Mouse (Mus musculus) right cerebral cortex, postnatal 4 days (tissue): Measurements from ENCODE around the gene Rfc4.
"Not testable (repeated sequence)": the region's sequence is repeated elsewhere in the genome, so short reads cannot be mapped to it uniquely, and the experiment has no call there.

Source experiments
- DNase-seq: peaks from one replicate; pipeline ENCODE4 v3.0.0-alpha.2; 2022

Rfc4 gene

GRCm38 (mm10) chr16:23100099-23100575 is 27.4 kb downstream of the Rfc4 start:
- DNase-seq: no peak

- no peak for DNase-seq
These were observed 27.9 kb downstream of the Rfc4 start for GRCm38 (mm10) chr16:23099632-23100031.

GRCm38 (mm10) chr16:23098105-23098452 is 29.5 kb downstream of the Rfc4 start:
- DNase-seq: not testable (repeated sequence)

- DNase-seq: not testable (repeated sequence)
These were observed 30.0 kb downstream of the Rfc4 start for GRCm38 (mm10) chr16:23097290-23098104.

- DNase-seq: not testable (repeated sequence)
These were observed 30.7 kb downstream of the Rfc4 start for GRCm38 (mm10) chr16:23096886-23097285.

DNA sequence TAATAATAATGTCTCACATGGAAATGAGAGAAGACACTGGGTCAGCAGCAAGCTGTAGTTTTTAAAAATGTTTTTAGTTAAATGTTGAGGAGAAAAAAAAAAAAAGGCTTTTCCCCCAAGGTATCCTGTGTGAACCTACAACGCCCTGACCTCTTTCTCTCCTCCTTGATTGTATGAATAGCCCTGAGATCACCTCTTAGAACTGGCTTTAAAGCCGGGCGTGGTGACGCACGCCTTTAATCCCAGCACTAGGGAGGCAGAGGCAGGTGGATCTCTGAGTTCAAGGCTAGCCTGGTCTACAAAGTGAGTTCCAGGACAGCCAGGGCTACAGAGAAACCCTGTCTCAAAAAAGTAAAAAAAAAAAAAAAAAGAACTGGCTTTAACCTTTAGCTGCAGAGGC is 32.0 kb downstream of the Rfc4 start:
- not testable (repeated sequence) for DNase-seq

DNA sequence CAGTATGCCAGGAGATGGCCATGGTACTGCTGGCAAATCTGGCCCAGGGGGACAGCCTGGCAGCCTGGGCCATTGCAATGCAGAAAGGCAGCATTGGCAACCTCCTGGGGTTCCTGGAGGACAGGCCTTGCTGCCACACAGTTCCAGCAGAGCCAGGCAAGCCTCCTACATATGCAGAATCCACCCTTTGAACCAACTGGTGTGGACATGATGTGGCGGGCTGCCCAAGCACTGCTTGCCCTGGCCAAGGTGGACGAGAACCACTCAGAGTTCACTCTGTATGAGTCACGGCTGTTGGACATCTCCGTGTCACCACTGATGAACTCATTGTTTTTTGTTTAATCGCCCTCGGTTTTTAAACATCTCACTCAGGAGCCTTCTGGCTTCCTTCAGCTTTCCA is 33.4 kb downstream of the Rfc4 start:
- no peak for DNase-seq

GRCm38 (mm10) chr16:23093321-23093953 is 34.1 kb downstream of the Rfc4 start:
- DNase-seq: no peak

GRCm38 (mm10) chr16:23091345-23091744 is 36.2 kb downstream of the Rfc4 start:
- DNase-seq: not testable (repeated sequence)

DNA sequence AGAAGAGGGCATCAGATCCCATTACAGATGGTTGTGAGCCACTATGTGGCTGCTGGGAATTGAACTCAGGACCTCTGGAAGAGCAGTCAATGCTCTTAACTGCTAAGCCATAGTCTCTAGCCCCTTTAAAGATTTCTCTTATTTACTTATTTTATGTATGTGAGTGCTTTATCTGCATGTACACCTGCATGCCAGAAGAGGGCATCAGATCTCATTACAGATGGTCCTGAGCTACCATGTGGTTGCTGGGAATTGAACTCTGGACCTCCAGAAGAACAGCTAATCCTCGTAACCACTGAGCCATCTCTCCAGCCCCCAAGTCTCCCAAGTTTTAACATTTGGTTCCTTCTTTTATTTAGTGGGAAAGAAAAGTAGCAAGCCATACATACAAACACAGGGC is 39.0 kb downstream of the Rfc4 start:
- not testable (repeated sequence) for DNase-seq

DNA sequence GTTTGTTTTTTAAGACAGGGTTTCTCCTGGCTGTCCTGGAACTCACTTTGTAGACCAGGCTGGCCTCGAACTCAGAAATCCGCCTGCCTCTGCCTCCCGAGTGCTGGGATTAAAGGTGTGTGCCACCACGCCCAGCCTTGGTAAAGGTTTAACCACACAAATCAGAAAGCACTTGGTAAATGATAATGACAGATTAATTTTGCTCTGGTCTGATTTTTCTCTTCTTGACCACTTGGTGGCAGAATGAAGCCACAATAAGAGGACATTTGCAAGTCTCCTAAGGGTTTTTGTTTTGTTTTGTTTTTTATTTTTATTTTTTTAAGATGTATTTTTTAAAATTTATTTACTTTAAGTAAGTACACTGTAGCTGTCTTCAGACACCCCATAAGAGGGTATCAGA is 39.8 kb downstream of the Rfc4 start:
- DNase-seq: not testable (repeated sequence)

GRCm38 (mm10) chr16:23087159-23087558 is 40.4 kb downstream of the Rfc4 start:
- DNase-seq: not testable (repeated sequence)

GRCm38 (mm10) chr16:23077516-23077915 is 50.0 kb downstream of the Rfc4 start:
- DNase-seq: not testable (repeated sequence)
